Mouse (Mus musculus) left cerebral cortex, postnatal 10 days (tissue): ENCODE data around the gene Ccn6. TPM values are rescaled to one million over a fixed set of nuclear protein-coding genes. Genes with fewer than 3 reads are reported as not detected.

Source experiments
- total RNA-seq, 2 experiments: library from RNA; stranded (reverse); gene quantifications; 2 replicates each; pipeline ENCODE4 v1.2.3; 2021

Ccn6 gene
- total RNA-seq, 2 experiments from 2014 or later, result 0.32 to 0.39 TPM

Other genes starting within 250 kb of the Ccn6 start
- 10 to 100 TPM; 24.1 to 27.4 TPM for gene Lama4, start 198.3 kb downstream of the Ccn6 start, total RNA-seq
- 10 to 100 TPM; 15.9 to 20.1 TPM for gene Fam229b, start 29.9 kb downstream of the Ccn6 start, total RNA-seq
- gene Tube1, start 29.8 kb downstream of the Ccn6 start, total RNA-seq, result 1 to 10 TPM; 2.8 to 4.9 TPM
- gene Fyn, start 205.1 kb upstream of the Ccn6 start, total RNA-seq, result 100 to 1,000 TPM; 176 to 188 TPM